Mouse (Mus musculus) gastrocnemius, postnatal 14 days (tissue): Measurements from ENCODE around the gene Plekhm2. TPM values are rescaled to one million over a fixed set of nuclear protein-coding genes. Genes with fewer than 3 reads are reported as not detected.

Experiments
- DNase-seq: peaks from one replicate; pipeline ENCODE4 v3.0.0; 2021; ENCODE audit warnings: mixed read lengths
- intact Hi-C: fragments of 180-260 bp; cut with DNase I; formaldehyde crosslinking; loops from one replicate; pipeline ENCODE4 v1.15.1; 2025; ENCODE audit warnings: low total_unique reads
- total RNA-seq, 2 experiments: library from RNA; stranded (reverse); gene quantifications; 2 replicates each; pipeline ENCODE4 v1.2.3; 2021

Gene Plekhm2
- total RNA-seq, 2 experiments from 2014 or later, result 22.2 to 27.7 TPM

GRCm38 (mm10) chr4:141595605-141596268 lies 69.0 kb downstream of the Plekhm2 start:
- no peak for DNase-seq

GRCm38 (mm10) chr4:141595138-141595537 lies 69.6 kb downstream of the Plekhm2 start:
- intact Hi-C loops, result no loop called here
- DNase-seq, result no peak

More at GRCm38 (mm10) chr4:141595605-141596268, 69.0 kb downstream of the Plekhm2 start:
- intact Hi-C loops, result no loop called here

GRCm38 (mm10) chr4:141591547-141591946 lies 73.2 kb downstream of the Plekhm2 start:
- DNase-seq, result no peak
- intact Hi-C loops, result no loop called here

GRCm38 (mm10) chr4:141583919-141584318 lies 80.8 kb downstream of the Plekhm2 start:
- no peak for DNase-seq
- intact Hi-C loops, result no loop called here

GRCm38 (mm10) chr4:141581051-141581450 lies 83.6 kb downstream of the Plekhm2 start:
- intact Hi-C loops, result no loop called here

GRCm38 (mm10) chr4:141578833-141579232 lies 85.9 kb downstream of the Plekhm2 start:
- intact Hi-C loops, result loop anchor here (5.0 kb wide), 1 partner anchor 192 kb away; no protein-coding TSS in a partner anchor

More at GRCm38 (mm10) chr4:141581051-141581450, 83.6 kb downstream of the Plekhm2 start:
- DNase-seq, result no peak

GRCm38 (mm10) chr4:141576877-141577276 lies 87.8 kb downstream of the Plekhm2 start:
- DNase-seq, result no peak
- intact Hi-C loops, result loop anchor here (5.0 kb wide), 1 partner anchor 190 kb away; no protein-coding TSS in a partner anchor

More at GRCm38 (mm10) chr4:141578833-141579232, 85.9 kb downstream of the Plekhm2 start:
- DNase-seq, result no peak

- DNase-seq, result no peak
- intact Hi-C loops, result loop anchor here (5.0 kb wide), 1 partner anchor 189 kb away; no protein-coding TSS in a partner anchor
Measured at GRCm38 (mm10) chr4:141576404-141576803, 88.3 kb downstream of the Plekhm2 start.

Other genes starting within 250 kb of the Plekhm2 start
- gene Clcnkb, start 248.9 kb downstream of the Plekhm2 start, total RNA-seq, result under 1 TPM; 0.31 to 0.80 TPM
- 100 to 1,000 TPM; 218 to 313 TPM for gene Hspb7, start 244.1 kb downstream of the Plekhm2 start, total RNA-seq
- not detected for gene Srarp, start 228.8 kb downstream of the Plekhm2 start, total RNA-seq
- 10 to 100 TPM; 16.2 to 16.7 TPM for gene Zbtb17, start 220.2 kb downstream of the Plekhm2 start, total RNA-seq
- gene Spen, start 126.3 kb downstream of the Plekhm2 start, total RNA-seq, result 10 to 100 TPM; 20.1 to 22.1 TPM
- gene Fblim1, start 58.8 kb downstream of the Plekhm2 start, total RNA-seq, result 1 to 10 TPM; 2.5 to 3.9 TPM
- 1 to 10 TPM in 1 of 2 experiments, under 1 TPM in 1; 0.66 to 1.8 TPM for gene Tmem82, start 46.3 kb downstream of the Plekhm2 start, total RNA-seq
- gene Slc25a34, start 41.1 kb downstream of the Plekhm2 start, total RNA-seq, result 10 to 100 TPM in 1 of 2 experiments, 1 to 10 TPM in 1; 9.0 to 17.7 TPM
- 1 to 10 TPM; 6.0 TPM for gene Rsc1a1, start 20.7 kb upstream of the Plekhm2 start, total RNA-seq
- 10 to 100 TPM; 35.0 to 37.6 TPM for gene Ddi2, start 58.5 kb upstream of the Plekhm2 start, total RNA-seq
- gene Agmat, start 81.8 kb upstream of the Plekhm2 start, total RNA-seq, result under 1 TPM in 1 of 2 experiments, not detected in 1; 0.82 TPM
- 1 to 10 TPM; 8.6 to 9.4 TPM for gene Dnajc16, start 126.0 kb upstream of the Plekhm2 start, total RNA-seq
- 1 to 10 TPM; 3.7 to 4.8 TPM for gene Casp9, start 128.7 kb upstream of the Plekhm2 start, total RNA-seq
- not detected for gene Cela2a, start 161.3 kb upstream of the Plekhm2 start, total RNA-seq
- gene Ctrc, start 181.5 kb upstream of the Plekhm2 start, total RNA-seq, result not detected
- gene Efhd2, start 210.0 kb upstream of the Plekhm2 start, total RNA-seq, result 10 to 100 TPM; 13.8 to 17.6 TPM